Mouse (Mus musculus): Measurements from ENCODE around the gene Btg3.
A peak's percentile ranks its signal among the peaks of the same experiment; 100 is the strongest.

Gene Btg3

DNA sequence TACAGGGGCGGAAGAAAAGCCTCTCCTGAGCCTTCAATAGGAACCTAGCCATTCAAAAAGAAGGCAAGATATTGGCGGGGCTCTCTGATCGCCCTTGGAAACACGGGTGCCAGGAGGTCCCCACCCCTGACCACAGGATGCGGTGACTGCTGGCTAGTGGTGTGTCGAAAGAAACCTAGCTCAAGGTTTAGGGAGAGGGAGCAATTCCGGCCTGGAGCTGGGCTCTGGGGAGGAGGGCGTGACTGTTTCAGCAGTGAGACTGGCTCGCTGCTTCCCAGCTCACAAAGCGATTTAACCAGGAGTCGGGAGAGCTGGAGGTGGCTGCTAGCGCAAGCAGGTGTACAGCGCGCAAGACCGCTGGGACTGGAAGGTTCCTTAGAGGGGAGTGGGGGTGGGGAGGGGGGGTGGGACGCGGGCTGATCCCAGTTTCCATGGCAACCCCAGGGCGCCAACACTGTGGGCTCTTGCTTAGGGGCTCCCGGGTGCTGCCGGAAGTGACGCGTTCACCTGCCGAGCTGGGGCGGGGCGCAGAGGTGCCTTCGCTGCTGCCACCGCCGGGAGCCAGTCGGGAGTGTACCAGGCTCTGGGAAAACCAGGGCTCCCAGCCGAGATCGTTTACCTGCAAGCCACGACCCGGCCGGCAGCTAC, 75.7 kb downstream of the Btg3 start, which contains the start of gene Cxadr:
Cxadr (plus strand) TSS at position 307 of the 648 bp plus-strand sequence.
- DNase-seq (ENCODE audit: extremely low spot score), result peak; percentile 90

DNA sequence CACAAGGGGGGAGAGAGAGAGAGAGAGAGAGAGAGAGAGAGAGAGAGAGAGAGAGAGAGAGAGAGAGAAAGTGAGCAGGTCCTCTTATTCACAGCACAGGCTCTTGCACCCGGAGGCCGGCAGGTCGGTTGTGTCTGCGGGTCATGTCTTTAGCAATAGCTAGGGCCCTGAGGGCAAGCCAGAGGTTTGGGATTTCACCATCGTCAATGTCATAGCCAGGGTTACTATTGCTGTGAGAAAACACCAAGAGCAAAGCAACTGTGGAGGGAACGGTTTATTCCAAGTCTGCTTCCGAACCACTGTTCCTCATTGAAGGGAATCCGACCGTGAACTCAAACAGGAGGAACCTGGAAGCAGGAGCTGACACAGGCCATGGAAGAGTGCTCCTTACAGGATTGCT, 80.9 kb downstream of the Btg3 start:
- no peak for DNase-seq (ENCODE audit: extremely low spot score)

DNA sequence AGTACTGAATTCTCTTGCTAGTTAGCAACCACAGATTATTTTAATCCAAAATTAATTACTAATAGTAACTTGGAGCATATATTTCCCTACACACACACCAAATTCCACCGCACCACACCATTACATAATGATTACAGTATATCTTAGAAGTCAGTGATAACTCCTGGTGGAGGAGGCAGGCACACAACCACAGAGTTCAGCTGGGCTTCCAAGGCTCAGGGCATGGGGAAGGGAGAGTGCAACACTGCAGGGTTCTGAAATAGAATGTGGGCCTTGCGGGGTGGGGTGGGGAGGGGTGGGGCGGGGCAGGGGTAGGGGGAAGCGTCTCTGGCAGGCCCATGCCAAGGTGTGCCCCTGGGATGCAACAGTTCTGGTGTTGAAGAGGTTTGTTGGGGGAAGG, 81.4 kb downstream of the Btg3 start:
- DNase-seq (ENCODE audit: extremely low spot score), result no peak

DNA sequence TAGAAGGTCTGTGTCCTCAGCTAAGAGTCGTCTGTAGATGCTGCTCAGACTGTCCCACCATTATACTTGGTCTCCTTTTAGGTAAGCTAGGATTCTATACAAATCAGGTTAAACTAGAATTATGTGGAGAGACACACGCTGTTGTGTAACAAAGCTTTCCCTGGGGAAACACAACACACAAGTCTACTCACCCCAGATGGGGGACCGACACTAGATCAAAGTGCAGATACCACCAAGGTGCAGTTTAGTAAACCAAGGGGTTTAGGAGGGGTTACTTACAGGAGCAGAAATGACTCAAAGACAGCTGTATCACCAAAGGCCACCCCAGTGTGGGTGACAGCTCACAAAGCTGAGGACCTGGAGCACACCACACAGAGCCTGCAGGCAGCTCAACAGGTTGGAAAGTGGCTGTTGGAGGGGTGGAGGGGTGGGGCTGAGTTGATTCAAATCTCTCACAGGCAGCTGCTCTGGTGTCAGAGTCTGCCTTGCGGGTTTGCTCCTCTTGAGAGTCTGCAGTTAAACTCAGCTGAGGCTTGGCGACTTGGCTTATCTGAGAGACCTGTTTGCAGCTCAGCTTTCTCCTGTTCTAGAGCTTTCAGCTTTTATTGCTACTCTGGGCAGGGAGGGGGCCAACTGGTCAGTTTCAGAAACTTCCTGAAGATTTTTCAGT, 82.3 kb downstream of the Btg3 start:
- no peak for DNase-seq (ENCODE audit: extremely low spot score)

DNA sequence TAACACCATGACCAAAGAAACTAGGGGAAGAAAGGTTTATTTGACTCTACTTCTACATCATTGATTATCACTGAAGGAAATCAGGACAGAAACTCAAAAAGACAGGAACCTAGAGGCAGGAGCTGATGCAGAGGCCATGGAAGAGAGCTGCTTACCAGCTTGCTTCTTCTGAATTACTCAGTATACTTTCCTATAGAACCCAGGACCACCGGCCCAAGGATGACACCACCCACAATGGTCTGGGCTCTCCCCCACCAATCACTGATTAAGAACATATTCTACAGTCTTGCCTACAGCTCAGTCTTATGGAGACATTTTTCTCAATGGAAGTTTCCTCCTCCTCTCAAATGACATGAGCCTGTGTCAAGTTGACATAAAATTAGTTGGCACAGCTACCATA, 82.9 kb downstream of the Btg3 start:
- DNase-seq (ENCODE audit: extremely low spot score), result no peak

DNA sequence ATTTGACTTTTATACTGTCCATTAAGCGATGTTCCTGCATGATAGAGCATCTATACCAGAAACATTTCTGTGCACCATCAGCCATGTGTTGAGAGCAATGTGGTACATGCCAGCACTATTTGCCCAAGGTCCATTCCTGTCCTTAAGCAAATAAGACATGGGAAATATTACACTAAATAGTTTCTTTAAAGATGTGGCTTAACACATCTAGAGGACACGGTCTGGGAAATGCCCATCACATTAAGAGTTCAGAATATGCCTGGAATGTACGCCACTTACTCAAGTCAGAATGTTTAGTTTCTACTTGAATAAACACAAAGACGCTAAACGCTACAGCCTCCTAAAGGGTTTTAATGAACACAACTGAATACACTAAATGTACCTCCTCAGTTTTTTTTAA, 93.8 kb downstream of the Btg3 start:
- no peak for DNase-seq (ENCODE audit: extremely low spot score)
